Mouse (Mus musculus) thymus, postnatal 0 days (tissue): ENCODE data around the gene Adamts12. TPM values are rescaled to one million over a fixed set of nuclear protein-coding genes. Genes with fewer than 3 reads are reported as not detected.

Source experiments
- DNase-seq: peaks from one replicate; pipeline ENCODE4 v3.0.0-alpha.2; 2015; ENCODE audit warnings: low spot score
- polyA plus RNA-seq: library from polyadenylated mRNA; unstranded; fragments of >200 nt; fragmentation: Nextera tagmentation; extraction: Ambion mirVana; gene quantifications from 2 replicates; pipeline ENCODE4 v1.2.1, GENCODE M21; 2015

Adamts12 gene
- polyA plus RNA-seq: 0.39 and 0.48 TPM in 2 replicates

- no peak for DNase-seq
Measured at GRCm38 (mm10) chr15:11064558-11065411, at the start of gene Adamts12. Adamts12 (plus strand) TSS chr15:11064790.

- no peak for DNase-seq
Measured at GRCm38 (mm10) chr15:11014931-11015330, 49.7 kb upstream of the Adamts12 start.

- no peak for DNase-seq
Measured at GRCm38 (mm10) chr15:11026801-11027561, 37.6 kb upstream of the Adamts12 start.

- DNase-seq: no peak
Measured at GRCm38 (mm10) chr15:11030188-11030587, 34.4 kb upstream of the Adamts12 start.

GRCm38 (mm10) chr15:11035947-11036474 lies 28.6 kb upstream of the Adamts12 start:
- no peak for DNase-seq

GRCm38 (mm10) chr15:11036535-11037375 lies 27.8 kb upstream of the Adamts12 start:
- DNase-seq: no peak

GRCm38 (mm10) chr15:11037376-11037695 lies 27.3 kb upstream of the Adamts12 start:
- DNase-seq: no peak

GRCm38 (mm10) chr15:11037711-11038110 lies 26.9 kb upstream of the Adamts12 start, which contains the start of gene Rxfp3:
Rxfp3 (minus strand) TSS chr15:11037991.
- no peak for DNase-seq

- peak; percentile 27 for DNase-seq
Measured at GRCm38 (mm10) chr15:11038476-11038875, 26.1 kb upstream of the Adamts12 start.

GRCm38 (mm10) chr15:11040067-11040466 lies 24.5 kb upstream of the Adamts12 start:
- DNase-seq: no peak

GRCm38 (mm10) chr15:11041229-11041628 lies 23.4 kb upstream of the Adamts12 start:
- no peak for DNase-seq

- DNase-seq: no peak
Measured at GRCm38 (mm10) chr15:11042828-11043227, 21.8 kb upstream of the Adamts12 start.

GRCm38 (mm10) chr15:11053678-11054439 lies 10.7 kb upstream of the Adamts12 start:
- DNase-seq: no peak

GRCm38 (mm10) chr15:11054440-11055080 lies 10.0 kb upstream of the Adamts12 start:
- no peak for DNase-seq

GRCm38 (mm10) chr15:11062903-11063302 lies 1.7 kb upstream of the Adamts12 start:
- DNase-seq: no peak

- no peak for DNase-seq
Measured at GRCm38 (mm10) chr15:11064160-11064557, 431 bp upstream of the Adamts12 start.

- DNase-seq: no peak
Measured at GRCm38 (mm10) chr15:11065528-11066171, 1.1 kb downstream of the Adamts12 start.

- DNase-seq: no peak
Measured at GRCm38 (mm10) chr15:11066299-11066698, 1.7 kb downstream of the Adamts12 start.

GRCm38 (mm10) chr15:11067891-11068290 lies 3.3 kb downstream of the Adamts12 start:
- no peak for DNase-seq
